Mouse (Mus musculus): ENCODE results near the gene Chmp6. TPM values are rescaled to one million over a fixed set of nuclear protein-coding genes. Genes with fewer than 3 reads are reported as not detected.

Chmp6 gene
- total and polyA plus RNA-seq, 2 experiments from 2014 or later: 115 to 117 TPM

- H3K4me3 ChIP-seq (ENCODE audit: low read length): no peak overlapping the region
- H3K9me3 ChIP-seq (ENCODE audit: low read length): no peaks in the 10 kb centered on the region
- H3K27me3 ChIP-seq (ENCODE audit: insufficient read depth, low read length): no peaks in the 10 kb centered on the region
- DNase-seq (ENCODE audit: low spot score): peak; percentile 52
- H3K27ac ChIP-seq: peak overlapping the region; percentile 66
- peaks cover 39% of the 10 kb centered on the region for H3K4me1 ChIP-seq (ENCODE audit: insufficient read depth, low read length)
- no peak overlapping the region for H3K9ac ChIP-seq (replicated peaks; ENCODE audit: low read length)
- H3K4me2 ChIP-seq (ENCODE audit: low read depth, low read length): peak overlapping the region; percentile 35
- no peak for ATAC-seq
- H3K36me3 ChIP-seq (ENCODE audit: insufficient read depth, low read length): no peaks in the 10 kb centered on the region
- no peak for TF ChIP-seq CTCF (IDR thresholded peaks at IDR 0.05; ENCODE audit: low read depth)
- 49% methylated on average over 11 of the region's 11 CpGs for WGBS
These were observed 26.9 kb downstream of the Chmp6 start for GRCm38 (mm10) chr11:119940142-119940541.

- peak; percentile 41 for DNase-seq (ENCODE audit: low spot score)
- TF ChIP-seq CTCF (IDR thresholded peaks at IDR 0.05; ENCODE audit: low read depth): no peak
- no peak for ATAC-seq
- 2% methylated on average over 8 of the region's 8 CpGs for WGBS
- H3K4me2 ChIP-seq (ENCODE audit: low read depth, low read length): peak overlapping the region; percentile 73
- peak overlapping the region; percentile 80 for H3K4me3 ChIP-seq (ENCODE audit: low read length)
- no peaks in the 10 kb centered on the region for H3K27me3 ChIP-seq (ENCODE audit: insufficient read depth, low read length)
- H3K9ac ChIP-seq (replicated peaks; ENCODE audit: low read length): peak overlapping the region; percentile 68
- peaks cover 38% of the 10 kb centered on the region for H3K4me1 ChIP-seq (ENCODE audit: insufficient read depth, low read length)
- H3K27ac ChIP-seq: peak overlapping the region; percentile 87
- H3K9me3 ChIP-seq (ENCODE audit: low read length): no peaks in the 10 kb centered on the region
- no peaks in the 10 kb centered on the region for H3K36me3 ChIP-seq (ENCODE audit: insufficient read depth, low read length)
These were observed 28.6 kb downstream of the Chmp6 start for GRCm38 (mm10) chr11:119941794-119942193.

- Histone ChIP-seq H3K27ac (peak overlapping the region; percentile 87), H3K36me3 (ENCODE audit: insufficient read depth, low read length) (no peaks in the 10 kb centered on the region), H3K9ac (replicated peaks; ENCODE audit: low read length) (peak overlapping the region; percentile 68), H3K4me1 (ENCODE audit: insufficient read depth, low read length) (peaks cover 38% of the 10 kb centered on the region), H3K27me3 (ENCODE audit: insufficient read depth, low read length) (no peaks in the 10 kb centered on the region), H3K9me3 (ENCODE audit: low read length) (no peaks in the 10 kb centered on the region), H3K4me2 (ENCODE audit: low read depth, low read length) (peak overlapping the region; percentile 73), H3K4me3 (ENCODE audit: low read length) (peak overlapping the region; percentile 80)
- WGBS: under 1% methylated on average over 36 of the region's 43 CpGs
- DNase-seq (ENCODE audit: low spot score) (peak; percentile 44), ATAC-seq (peak; percentile 4)
- no peak for TF ChIP-seq CTCF (IDR thresholded peaks at IDR 0.05; ENCODE audit: low read depth)
These were observed 29.0 kb downstream of the Chmp6 start for GRCm38 (mm10) chr11:119942201-119942726.

- under 1% methylated on average over 67 of the region's 79 CpGs for WGBS
- Histone ChIP-seq H3K9me3 (ENCODE audit: low read length) (no peaks in the 10 kb centered on the region), H3K4me3 (ENCODE audit: low read length) (peak within 1 kb of the TSS; percentile 80), H3K4me1 (ENCODE audit: insufficient read depth, low read length) (peaks cover 41% of the 10 kb centered on the region), H3K36me3 (ENCODE audit: insufficient read depth, low read length) (no peaks in the 10 kb centered on the region), H3K9ac (replicated peaks; ENCODE audit: low read length) (peak within 1 kb of the TSS; percentile 82), H3K4me2 (ENCODE audit: low read depth, low read length) (peak within 1 kb of the TSS; percentile 73), H3K27me3 (ENCODE audit: insufficient read depth, low read length) (no peaks in the 10 kb centered on the region), H3K27ac (peak within 1 kb of the TSS; percentile 87)
- peak; percentile 96 for ATAC-seq
- peak; percentile 99 for DNase-seq (ENCODE audit: low spot score)
- TF ChIP-seq CTCF (IDR thresholded peaks at IDR 0.05; ENCODE audit: low read depth): no peak
These were observed 29.6 kb downstream of the Chmp6 start, which contains the start of gene Baiap2 for GRCm38 (mm10) chr11:119942727-119943427. TSS of gene Baiap2 (plus strand) at chr11:119942763.

GRCm38 (mm10) chr11:119943428-119943988 lies 30.3 kb downstream of the Chmp6 start:
- Histone ChIP-seq H3K4me1 (ENCODE audit: insufficient read depth, low read length) (peaks cover 42% of the 10 kb centered on the region), H3K4me3 (ENCODE audit: low read length) (peak overlapping the region; percentile 80), H3K27me3 (ENCODE audit: insufficient read depth, low read length) (no peaks in the 10 kb centered on the region), H3K4me2 (ENCODE audit: low read depth, low read length) (peak overlapping the region; percentile 73), H3K9me3 (ENCODE audit: low read length) (no peaks in the 10 kb centered on the region), H3K9ac (replicated peaks; ENCODE audit: low read length) (peak overlapping the region; percentile 82), H3K36me3 (ENCODE audit: insufficient read depth, low read length) (no peaks in the 10 kb centered on the region), H3K27ac (peak overlapping the region; percentile 81)
- DNase-seq (ENCODE audit: low spot score) (peak; percentile 37), ATAC-seq (0 out of 2 replicates have a peak, but pooled peaks have one; percentile 0)
- TF ChIP-seq CTCF (IDR thresholded peaks at IDR 0.05; ENCODE audit: low read depth): peak; percentile 33; the same call in 1 of the 2 replicates
- 2% methylated on average over 32 of the region's 32 CpGs for WGBS

GRCm38 (mm10) chr11:119945343-119945742 lies 32.1 kb downstream of the Chmp6 start:
- no peaks in the 10 kb centered on the region for H3K36me3 ChIP-seq (ENCODE audit: insufficient read depth, low read length)
- TF ChIP-seq CTCF (IDR thresholded peaks at IDR 0.05; ENCODE audit: low read depth): no peak
- 72% methylated on average over 7 of the region's 7 CpGs for WGBS
- DNase-seq (ENCODE audit: low spot score): no peak
- peak overlapping the region; percentile 73 for H3K4me2 ChIP-seq (ENCODE audit: low read depth, low read length)
- H3K4me3 ChIP-seq (ENCODE audit: low read length): 0 out of 2 replicates have a peak overlapping the region, but pooled peaks have one; percentile 80
- H3K9ac ChIP-seq (replicated peaks; ENCODE audit: low read length): no peak overlapping the region
- H3K27ac ChIP-seq: no peak overlapping the region
- no peaks in the 10 kb centered on the region for H3K9me3 ChIP-seq (ENCODE audit: low read length)
- no peaks in the 10 kb centered on the region for H3K27me3 ChIP-seq (ENCODE audit: insufficient read depth, low read length)
- ATAC-seq: no peak
- H3K4me1 ChIP-seq (ENCODE audit: insufficient read depth, low read length): peaks cover 42% of the 10 kb centered on the region

Measured in hindbrain, postnatal 0 days (tissue).